16 mouse cellular contexts compared by ENCODE assay signal in the genomic region with DNA sequence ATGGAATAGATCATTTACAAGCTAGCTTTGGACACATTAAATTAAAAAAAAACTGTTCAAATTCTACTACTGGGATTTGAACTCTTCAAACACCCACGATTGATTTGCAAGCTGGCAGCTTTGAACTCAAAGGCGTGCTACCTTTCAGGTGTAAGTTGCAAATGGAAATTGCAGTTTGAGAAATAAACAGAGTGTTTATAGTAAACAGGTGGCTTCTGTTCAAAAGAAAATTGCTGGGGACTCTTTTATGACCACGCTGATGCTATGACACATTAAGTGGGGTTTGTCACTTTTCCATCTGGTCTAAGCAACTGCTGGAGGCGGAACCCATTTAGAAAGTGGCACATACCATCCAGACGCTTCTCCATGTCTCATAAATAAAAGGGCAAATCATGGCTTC.
"Had no signal": no experiment of that assay in that cellular context is flagged by ENCODE, and none has a peak within 500 bp of the region (broad histone marks: within the 10 kb centered on the region; RNA-seq: fewer than 3 reads in every experiment).

No protein-coding gene starts in this region.

- H3K27ac ChIP-seq: limb, embryonic 15.5 days; liver, embryonic 12.5 days; midbrain, embryonic 10.5 days; neural tube, embryonic 15.5 days; stomach, embryonic 15.5 days had no signal

- H3K4me1 ChIP-seq: limb, embryonic 15.5 days; liver, embryonic 12.5 days; midbrain, embryonic 10.5 days; stomach, embryonic 15.5 days had no signal

- ATAC-seq: liver, embryonic 12.5 days had no signal

- H3K4me3 ChIP-seq: limb, embryonic 15.5 days; liver, embryonic 12.5 days; midbrain, embryonic 10.5 days; myocyte; neural tube, embryonic 15.5 days; stomach, embryonic 15.5 days had no signal

- H3K27me3 ChIP-seq: limb, embryonic 15.5 days; liver, embryonic 12.5 days; neural tube, embryonic 15.5 days; stomach, embryonic 15.5 days had no signal

- H3K4me2 ChIP-seq: limb, embryonic 15.5 days; liver, embryonic 12.5 days; lung, embryonic 14.5 days; neural tube, embryonic 15.5 days; stomach, embryonic 15.5 days had no signal

- H3K36me3 ChIP-seq: limb, embryonic 15.5 days; liver, embryonic 12.5 days; midbrain, embryonic 10.5 days; neural tube, embryonic 15.5 days; stomach, embryonic 15.5 days had no signal

- H3K9ac ChIP-seq: limb, embryonic 15.5 days; liver, embryonic 12.5 days; lung, embryonic 14.5 days; neural tube, embryonic 15.5 days; stomach, embryonic 15.5 days had no signal

- DNase-seq: kidney, adult 8-10 months; kidney, postnatal 25 days; left cerebral cortex, postnatal 4 days; lung, embryonic 14.5 days; lung, postnatal 10 days; lung, postnatal 4 days; midbrain, embryonic 14.5 days; right cerebral cortex, postnatal 4 days; thymus, adult 2 months; thymus, postnatal 25 days had no signal

- H3K9me3 ChIP-seq: limb, embryonic 15.5 days; liver, embryonic 12.5 days; midbrain, embryonic 10.5 days; neural tube, embryonic 15.5 days; stomach, embryonic 15.5 days had no signal
